Mouse (Mus musculus) MEL (cell line): ENCODE measurements at regions not wholly inside any gene's neighbourhood (a gene's known extent, or its start where the extent isn't known, plus 50 kb on each side); places are given as distances from the start of the nearest gene placed in this dataset.

ENCODE experiments used
- CTCF ChIP-seq, 3 experiments: IDR thresholded peaks in 2 of 3; conservative IDR thresholded peaks in 1 of 3; 2 replicates each; pipeline ENCODE4 v1.5.1; 2011 to 2012; ENCODE audit warnings: low read length in 3 of 3, low read depth in 2 of 3, mild to moderate bottlenecking in 2 of 3, improper control_type of control experiment in 1 of 3, inconsistent platforms in 1 of 3, mixed read lengths in 1 of 3, moderate library complexity in 1 of 3; ENCODE audit not compliant: control insufficient read depth in 1 of 3, insufficient read depth in 1 of 3, poor library complexity in 1 of 3, severe bottlenecking in 1 of 3
- ELF1 ChIP-seq: IDR thresholded peaks from 2 replicates; pipeline ENCODE4 v1.6.1; 2014; ENCODE audit warnings: low read depth, mild to moderate bottlenecking, inconsistent platforms, low read length, improper control_type of control experiment, moderate library complexity
- GABPA ChIP-seq: IDR thresholded peaks from 2 replicates; pipeline ENCODE4 v1.6.1; 2012; ENCODE audit warnings: low read depth, mild to moderate bottlenecking, inconsistent platforms, low read length, improper control_type of control experiment, moderate library complexity
- NELFE ChIP-seq: IDR thresholded peaks from 2 replicates; pipeline ENCODE4 v1.6.1; 2011; ENCODE audit warnings: low read depth, low read length, improper control_type of control experiment
- POLR2A ChIP-seq, 2 experiments: IDR thresholded peaks; 2 replicates each; pipeline ENCODE4 v1.6.1; 2011 to 2012; ENCODE audit warnings: low read length in 2 of 2, mild to moderate bottlenecking in 2 of 2, control low read depth in 1 of 2, improper control_type of control experiment in 1 of 2, low read depth in 1 of 2, moderate library complexity in 1 of 2; ENCODE audit not compliant: control insufficient read depth in 1 of 2, insufficient read depth in 1 of 2, poor library complexity in 1 of 2
- SMC3 ChIP-seq: IDR thresholded peaks from 2 replicates; pipeline ENCODE4 v1.6.1; 2011; ENCODE audit warnings: low read depth, low read length, improper control_type of control experiment
- TAL1 ChIP-seq: IDR thresholded peaks from 2 replicates; pipeline ENCODE4 v1.6.1; 2012; ENCODE audit warnings: mild to moderate bottlenecking, inconsistent platforms, low read length, moderate library complexity, mixed read lengths
- TCF12 ChIP-seq: IDR thresholded peaks from 2 replicates; pipeline ENCODE4 v1.6.1; 2014; ENCODE audit warnings: low read depth, mild to moderate bottlenecking, inconsistent platforms, low read length, improper control_type of control experiment, moderate library complexity
- USF1 ChIP-seq: IDR thresholded peaks from 2 replicates; pipeline ENCODE4 v1.6.1; 2014; ENCODE audit warnings: low read depth, mild to moderate bottlenecking, inconsistent platforms, low read length, improper control_type of control experiment, moderate library complexity
- ZC3H11A ChIP-seq: IDR thresholded peaks from 2 replicates; pipeline ENCODE4 v1.6.1; 2012; ENCODE audit warnings: low read depth, mild to moderate bottlenecking, inconsistent platforms, low read length, improper control_type of control experiment

GRCm38 (mm10) chr7:115062817-115063216 is 319.3 kb downstream of the Insc start:
- TF ChIP-seq CTCF (IDR thresholded peaks at IDR 0.05 in 2 of 3, conservative IDR thresholded peaks at IDR 0.05 in 1 of 3; ENCODE audit: control insufficient read depth in 1 of 3, insufficient read depth in 1 of 3, low read depth in 2 of 3, low read length in 3 of 3, poor library complexity in 1 of 3, severe bottlenecking in 1 of 3) (no peak), ELF1 (no peak), POLR2A (IDR thresholded peaks at IDR 0.05; ENCODE audit: control insufficient read depth in 1 of 2, insufficient read depth in 1 of 2, low read depth in 1 of 2, low read length in 2 of 2, poor library complexity in 1 of 2) (no peak), USF1 (no peak), ZC3H11A (no peak), SMC3 (no peak), TAL1 (no peak), TCF12 (no peak), GABPA (no peak), NELFE (no peak)
